Mouse (Mus musculus) layer of hippocampus, adult 2 months (tissue): ENCODE results near the gene Setd7. TPM values are rescaled to one million over a fixed set of nuclear protein-coding genes. Genes with fewer than 3 reads are reported as not detected.
A peak's percentile ranks its signal among the peaks of the same experiment; 100 is the strongest.

ENCODE experiments used
- DNase-seq, 2 experiments: peaks; one replicate each; pipeline ENCODE4 v3.0.0; 2022; ENCODE audit warnings: low spot score in 2 of 2
- H3K27ac ChIP-seq: fragments of 200-600 bp; 2 replicates; pipeline ENCODE4 v1.8.1; 2022
- H3K4me3 ChIP-seq: fragments of 200-600 bp; 2 replicates; pipeline ENCODE4 v1.8.1; 2022; ENCODE audit warnings: mild to moderate bottlenecking
- CTCF ChIP-seq: fragments of 200-600 bp; conservative IDR thresholded peaks from 2 replicates; pipeline ENCODE4 v1.8.1; 2022; ENCODE audit warnings: antibody characterized with exemption, mild to moderate bottlenecking, moderate library complexity
- total RNA-seq, 2 experiments: library from RNA; stranded (reverse); gene quantifications; 2 replicates each; pipeline ENCODE4 v1.2.3; 2021

The Setd7 gene
- total RNA-seq, 2 experiments from 2014 or later, result 138 to 144 TPM

GRCm38 (mm10) chr3:51521262-51521661 is 39.4 kb downstream of the Setd7 start:
- Histone ChIP-seq H3K4me3 (no peak overlapping the region), H3K27ac (no peak overlapping the region)
- DNase-seq, result no peak
- TF ChIP-seq CTCF, result no peak

DNA sequence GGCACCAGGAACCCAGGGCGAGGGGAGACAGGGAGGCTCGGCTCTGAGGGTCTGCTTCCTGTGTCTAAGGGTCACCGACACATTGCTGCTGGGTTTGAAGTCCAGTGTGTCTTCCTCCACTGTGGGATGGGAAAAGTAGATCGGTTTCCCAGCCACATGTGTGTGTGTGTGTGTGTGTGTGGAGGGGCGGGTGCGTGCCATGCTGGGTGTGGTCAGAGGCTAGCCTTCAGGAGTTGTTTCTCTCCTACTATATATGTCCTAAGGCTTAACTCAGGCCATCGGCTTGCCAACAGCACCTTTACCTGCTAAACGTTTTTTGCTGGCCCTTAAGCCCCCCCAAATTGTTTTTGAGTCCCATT is 41.9 kb downstream of the Setd7 start:
- H3K4me3 ChIP-seq, result no peak overlapping the region
- H3K27ac ChIP-seq, result no peak overlapping the region
- no peak for DNase-seq
- TF ChIP-seq CTCF, result no peak

DNA sequence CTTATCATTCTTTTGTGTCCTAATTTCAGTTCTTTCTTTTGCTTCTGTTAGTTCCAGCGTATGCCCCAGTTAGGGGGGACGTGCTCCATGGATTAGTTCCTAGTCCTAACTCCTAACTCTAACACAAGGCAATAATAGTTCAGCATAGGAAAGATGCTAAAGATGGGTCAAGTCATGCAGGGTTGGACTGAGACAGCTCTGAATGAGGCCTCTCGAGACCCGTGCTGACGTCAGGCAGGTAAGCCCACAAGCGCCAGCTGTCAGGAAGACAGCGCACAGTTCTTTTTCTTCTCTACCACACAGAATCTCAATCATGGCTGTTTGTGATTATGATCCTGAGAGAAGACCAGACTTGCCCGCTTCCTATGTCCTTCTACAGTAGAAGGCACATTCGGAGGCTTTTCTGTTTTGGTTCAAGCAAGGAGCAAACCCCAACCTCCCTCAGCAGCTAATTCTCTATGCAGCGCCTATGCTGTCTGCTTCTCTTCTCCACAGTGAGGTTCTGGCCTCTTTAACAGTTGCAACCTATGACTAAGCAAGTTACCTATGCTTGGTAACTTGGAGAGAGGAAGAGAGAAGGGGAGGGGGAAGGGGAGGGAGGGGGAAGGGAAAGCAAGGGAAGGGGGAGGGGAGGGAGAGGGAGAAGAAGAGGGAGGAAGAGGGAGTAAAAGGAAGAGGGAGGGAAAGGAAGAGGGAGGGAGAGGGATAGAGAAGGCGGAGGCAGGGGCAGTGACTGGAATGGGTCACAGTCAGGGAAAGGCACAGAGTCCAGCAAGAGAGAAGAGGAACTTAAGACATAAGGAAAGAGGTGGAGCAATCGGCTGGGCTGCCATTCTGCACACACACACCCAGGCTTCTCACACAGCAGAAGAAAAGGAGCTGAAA is 42.6 kb downstream of the Setd7 start:
- no peak for DNase-seq
- H3K4me3 ChIP-seq, result no peak overlapping the region
- 0 out of 2 replicates have a peak overlapping the region, but pooled peaks have one; percentile 3 for H3K27ac ChIP-seq
- no peak for TF ChIP-seq CTCF

DNA sequence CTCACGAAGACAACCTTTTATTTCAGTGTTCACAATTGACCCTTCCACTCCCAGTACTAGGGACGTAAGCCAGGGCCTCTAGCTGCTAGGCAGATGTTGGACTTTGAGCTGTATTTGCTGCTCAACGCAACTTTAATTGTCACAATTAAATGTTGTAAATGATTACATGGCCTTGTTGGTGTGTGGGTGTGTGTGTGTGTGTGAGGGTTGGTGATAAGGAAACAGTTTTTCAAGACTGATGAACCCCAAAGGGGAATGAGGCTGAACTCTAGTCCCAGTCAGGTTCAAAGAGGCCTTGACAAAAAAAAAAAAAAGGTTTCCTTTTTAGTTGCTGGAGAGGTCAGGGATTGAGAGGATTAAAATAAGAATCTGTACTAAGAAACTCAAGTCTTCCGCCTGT is 43.2 kb downstream of the Setd7 start:
- DNase-seq, result no peak
- TF ChIP-seq CTCF, result no peak
- Histone ChIP-seq H3K4me3 (no peak overlapping the region), H3K27ac (0 out of 2 replicates have a peak overlapping the region, but pooled peaks have one; percentile 3)

- Histone ChIP-seq H3K4me3 (no peak overlapping the region), H3K27ac (no peak overlapping the region)
- no peak for DNase-seq
- no peak for TF ChIP-seq CTCF
Observed at GRCm38 (mm10) chr3:51511983-51512382, 48.7 kb downstream of the Setd7 start.

DNA sequence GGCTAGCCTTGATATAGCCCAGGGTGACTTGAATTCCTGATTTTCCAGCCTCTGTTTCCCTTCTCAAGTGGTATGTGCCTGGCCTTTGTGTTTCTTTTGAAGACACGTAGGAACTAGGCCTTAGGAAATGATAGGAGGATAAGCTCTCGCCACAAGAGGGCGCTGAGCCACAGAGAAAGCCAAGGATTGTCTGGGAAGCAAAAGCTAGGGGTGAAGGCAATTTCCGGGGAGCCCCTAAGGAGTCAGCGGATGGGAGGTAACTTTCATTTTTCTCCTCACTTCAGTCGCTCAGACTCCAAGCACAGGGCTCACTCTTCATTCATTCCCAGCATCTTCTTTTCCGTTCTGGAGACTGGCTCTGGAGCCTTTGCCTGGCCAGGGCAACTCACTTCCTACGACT is 49.8 kb downstream of the Setd7 start:
- no peak overlapping the region; the same call in 1 of the 2 replicates for H3K27ac ChIP-seq
- TF ChIP-seq CTCF, result peak; percentile 88
- peak overlapping the region; percentile 47 for H3K4me3 ChIP-seq
- DNase-seq, result peak; percentile 73 to 81

DNA sequence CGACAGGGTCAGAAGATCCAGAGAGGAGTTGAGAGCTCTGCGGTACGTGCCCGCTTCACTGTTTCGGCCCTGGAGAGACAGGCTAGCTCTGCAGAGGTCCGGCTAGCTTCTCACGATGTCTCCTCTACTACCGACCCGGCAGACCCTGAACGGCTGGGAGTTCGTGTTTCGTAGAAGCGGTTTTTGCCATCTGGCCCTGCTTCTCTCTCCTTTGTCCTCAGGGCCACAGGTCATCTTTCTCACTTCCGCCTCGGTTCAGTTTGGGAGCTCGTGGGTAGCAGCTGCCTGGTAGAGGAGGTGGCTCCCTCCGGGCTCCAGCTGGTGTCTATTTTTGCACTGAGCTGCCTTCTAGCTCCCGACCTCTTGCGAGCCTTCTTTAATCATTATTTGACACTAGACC is 55.2 kb downstream of the Setd7 start:
- H3K27ac ChIP-seq, result no peak overlapping the region
- no peak for TF ChIP-seq CTCF
- no peak overlapping the region for H3K4me3 ChIP-seq
- no peak for DNase-seq

DNA sequence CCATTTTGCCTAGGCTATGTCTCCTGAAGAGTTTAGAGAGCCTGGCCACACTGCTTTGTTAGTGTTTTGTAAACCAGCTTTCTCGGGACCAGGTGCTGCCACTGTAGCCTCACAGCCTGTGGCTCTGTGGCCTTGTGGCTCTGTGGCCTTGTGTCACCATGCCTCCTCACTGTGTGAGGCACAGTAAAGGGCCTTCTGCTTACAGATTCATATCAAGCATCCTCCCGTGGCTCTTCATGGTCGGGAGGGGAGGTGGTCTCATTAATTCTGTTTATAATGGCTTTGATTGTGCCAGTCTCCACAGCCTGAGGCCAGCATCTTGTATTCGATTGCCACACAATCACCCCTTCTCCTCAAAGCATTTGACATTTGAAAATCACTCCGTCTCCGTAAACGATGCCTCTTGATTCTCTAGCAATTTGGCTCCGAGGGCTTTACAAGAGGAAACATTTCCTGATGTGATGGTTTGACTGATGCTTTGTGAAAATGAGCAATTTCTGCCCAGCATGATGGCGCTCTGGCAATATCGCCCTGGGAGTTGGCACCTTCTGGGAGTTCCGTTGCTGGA is 56.2 kb downstream of the Setd7 start:
- TF ChIP-seq CTCF, result no peak
- H3K4me3 ChIP-seq, result no peak overlapping the region
- no peak for DNase-seq
- H3K27ac ChIP-seq, result no peak overlapping the region

DNA sequence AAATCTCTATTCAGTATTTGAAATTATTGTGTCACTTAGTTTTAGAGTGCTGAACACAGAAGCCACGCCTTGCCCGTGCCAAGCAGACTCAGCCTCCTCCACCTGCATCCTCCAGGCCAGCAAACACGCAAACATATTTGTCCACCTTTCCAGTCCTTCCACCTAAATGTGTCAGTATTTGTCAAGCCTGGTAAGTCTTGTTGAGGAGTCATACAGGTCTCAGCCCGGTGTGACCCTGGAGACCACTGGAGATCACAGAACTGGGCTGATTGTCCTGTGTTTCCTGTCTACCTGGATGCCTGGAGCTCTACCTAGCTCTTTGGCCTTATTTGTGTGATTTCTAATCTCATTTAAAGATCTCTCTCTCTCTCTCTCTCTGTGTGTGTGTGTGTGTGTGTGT is 60.8 kb downstream of the Setd7 start:
- TF ChIP-seq CTCF, result no peak

GRCm38 (mm10) chr3:51498659-51499058 is 62.0 kb downstream of the Setd7 start:
- no peak for TF ChIP-seq CTCF
- Histone ChIP-seq H3K4me3 (no peak overlapping the region), H3K27ac (peak overlapping the region; percentile 43; the same call in 1 of the 2 replicates)
- DNase-seq, result no peak

More for the DNA sequence above, 60.8 kb downstream of the Setd7 start:
- Histone ChIP-seq H3K27ac (no peak overlapping the region), H3K4me3 (no peak overlapping the region)
- DNase-seq, result no peak

DNA sequence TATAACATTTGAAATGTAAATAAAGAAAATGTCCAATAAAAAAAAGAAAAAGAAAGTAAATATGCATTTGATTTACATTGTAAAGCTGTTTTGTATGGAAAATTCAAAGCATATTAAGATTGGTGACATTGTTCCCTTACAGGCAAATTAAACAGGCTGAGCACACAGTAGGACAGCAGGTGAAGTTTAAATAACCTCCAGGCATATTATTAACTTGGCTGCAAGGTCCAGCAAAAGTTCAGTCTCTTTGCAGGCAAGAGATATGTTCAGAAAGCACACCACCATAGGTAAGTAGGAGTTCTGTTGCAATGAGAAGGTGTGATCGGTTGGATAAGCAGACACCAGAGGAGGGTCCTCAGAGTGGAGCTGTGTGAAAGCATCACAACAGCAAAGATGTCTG is 62.7 kb downstream of the Setd7 start:
- Histone ChIP-seq H3K27ac (0 out of 2 replicates have a peak overlapping the region, but pooled peaks have one; percentile 43), H3K4me3 (no peak overlapping the region)
- TF ChIP-seq CTCF, result no peak
- DNase-seq, result no peak

GRCm38 (mm10) chr3:51495646-51496045 is 65.0 kb downstream of the Setd7 start:
- TF ChIP-seq CTCF, result peak; percentile 17
- no peak overlapping the region for H3K27ac ChIP-seq
- no peak for DNase-seq
- no peak overlapping the region for H3K4me3 ChIP-seq

DNA sequence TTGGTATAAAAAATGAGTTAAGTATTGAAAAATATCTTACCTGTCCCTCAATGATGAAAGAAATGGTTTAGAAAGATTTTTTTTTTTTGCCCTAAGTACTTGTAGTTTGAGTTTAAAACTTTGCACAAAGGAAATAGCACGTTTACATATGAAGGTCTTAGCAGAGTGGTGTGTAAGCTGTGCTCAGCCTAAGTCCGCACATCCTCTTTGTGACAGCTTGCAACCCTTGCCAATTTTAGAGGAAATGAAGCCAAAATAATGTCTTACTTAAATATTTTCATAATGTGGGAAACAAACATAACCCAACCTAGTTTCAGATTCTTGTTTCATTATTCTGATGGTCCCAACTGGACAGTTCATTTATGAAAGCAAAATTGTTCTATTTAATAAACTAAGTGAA is 66.2 kb downstream of the Setd7 start:
- no peak overlapping the region for H3K27ac ChIP-seq
- no peak overlapping the region for H3K4me3 ChIP-seq
- no peak for TF ChIP-seq CTCF
- no peak for DNase-seq
